Comparison of ENCODE assay signal across 9 mouse cellular contexts in genomic region chr2:98901591-98902323, GRCm38 (mm10).
"Had no signal": no experiment of that assay in that cellular context is flagged by ENCODE, and none has a peak within 500 bp of the region (broad histone marks: within the 10 kb centered on the region; RNA-seq: fewer than 3 reads in every experiment).

No protein-coding gene starts in this region.

- DNase-seq: kidney, adult 11 months; kidney, adult 9 months; kidney, postnatal 36 days; layer of hippocampus, postnatal 36 days; left cerebral cortex, postnatal 4 days; lung, adult 18-20 months; retina, postnatal 1 day; thymus, postnatal 4 days had no signal

- ATAC-seq: midbrain, embryonic 16.5 days had no signal
